Mouse (Mus musculus) kidney, embryonic 14.5 days (tissue): ENCODE data around the gene Coq4. TPM values are rescaled to one million over a fixed set of nuclear protein-coding genes. Genes with fewer than 3 reads are reported as not detected.

Experiments
- ATAC-seq: fragments of 200-750 bp; cut with Nextera tagmentation; 2 replicates; pipeline ENCODE4 v1.8.0; 2017; ENCODE audit warnings: moderate number of reproducible peaks, mild to moderate bottlenecking, moderate TSS enrichment, moderate library complexity; ENCODE audit not compliant: low FRiP score, low TSS enrichment
- H3K27ac ChIP-seq: fragments of 300-500 bp; sonication (generic); 2 replicates; pipeline ENCODE4 v1.5.1; 2014; ENCODE audit warnings: low read depth, mild to moderate bottlenecking, low read length, moderate library complexity, mixed read lengths
- H3K27me3 ChIP-seq: fragments of 300-500 bp; sonication (generic); 2 replicates; pipeline ENCODE4 v1.6.1; 2014; ENCODE audit warnings: mild to moderate bottlenecking, low read length; ENCODE audit not compliant: control insufficient read depth, insufficient read depth
- H3K36me3 ChIP-seq: fragments of 300-500 bp; sonication (generic); 2 replicates; pipeline ENCODE4 v1.6.1; 2014; ENCODE audit warnings: low read length, mixed read lengths; ENCODE audit not compliant: control insufficient read depth, insufficient read depth
- H3K4me1 ChIP-seq: fragments of 300-500 bp; sonication (generic); 2 replicates; pipeline ENCODE4 v1.6.1; 2014; ENCODE audit warnings: low read length, mixed read lengths; ENCODE audit not compliant: control insufficient read depth, insufficient read depth
- H3K4me2 ChIP-seq: fragments of 300-500 bp; sonication (generic); replicated peaks from 2 replicates; pipeline ENCODE4 v1.6.1; 2014; ENCODE audit warnings: low read depth, mild to moderate bottlenecking, low read length
- H3K4me3 ChIP-seq: fragments of 300-500 bp; sonication (generic); 2 replicates; pipeline ENCODE4 v1.5.1; 2014; ENCODE audit warnings: mild to moderate bottlenecking, low read length
- H3K9ac ChIP-seq: fragments of 300-500 bp; sonication (generic); 2 replicates; pipeline ENCODE4 v1.6.1; 2014; ENCODE audit warnings: low read depth, mild to moderate bottlenecking, low read length, moderate library complexity
- H3K9me3 ChIP-seq: fragments of 300-500 bp; sonication (generic); 2 replicates; pipeline ENCODE4 v1.6.1; 2016; ENCODE audit warnings: low read length; ENCODE audit not compliant: control insufficient read depth
- WGBS: fragments of 180-500 bp; shearing (Covaris S2); extraction: QIAGEN DNeasy Blood & Tissue Kit; methylation state at CpG from one replicate; pipeline ENCODE4 v1.1.7; 2014; 5-methylcytosine and 5-hydroxymethylcytosine counted together
- polyA plus RNA-seq: library from polyadenylated mRNA; unstranded; fragments of >200 nt; fragmentation: Nextera tagmentation; extraction: Ambion mirVana; gene quantifications from 2 replicates; pipeline ENCODE4 v1.2.1, GENCODE M21; 2014

Coq4 gene
- polyA plus RNA-seq, result 44.8 and 47.0 TPM in 2 replicates

DNA sequence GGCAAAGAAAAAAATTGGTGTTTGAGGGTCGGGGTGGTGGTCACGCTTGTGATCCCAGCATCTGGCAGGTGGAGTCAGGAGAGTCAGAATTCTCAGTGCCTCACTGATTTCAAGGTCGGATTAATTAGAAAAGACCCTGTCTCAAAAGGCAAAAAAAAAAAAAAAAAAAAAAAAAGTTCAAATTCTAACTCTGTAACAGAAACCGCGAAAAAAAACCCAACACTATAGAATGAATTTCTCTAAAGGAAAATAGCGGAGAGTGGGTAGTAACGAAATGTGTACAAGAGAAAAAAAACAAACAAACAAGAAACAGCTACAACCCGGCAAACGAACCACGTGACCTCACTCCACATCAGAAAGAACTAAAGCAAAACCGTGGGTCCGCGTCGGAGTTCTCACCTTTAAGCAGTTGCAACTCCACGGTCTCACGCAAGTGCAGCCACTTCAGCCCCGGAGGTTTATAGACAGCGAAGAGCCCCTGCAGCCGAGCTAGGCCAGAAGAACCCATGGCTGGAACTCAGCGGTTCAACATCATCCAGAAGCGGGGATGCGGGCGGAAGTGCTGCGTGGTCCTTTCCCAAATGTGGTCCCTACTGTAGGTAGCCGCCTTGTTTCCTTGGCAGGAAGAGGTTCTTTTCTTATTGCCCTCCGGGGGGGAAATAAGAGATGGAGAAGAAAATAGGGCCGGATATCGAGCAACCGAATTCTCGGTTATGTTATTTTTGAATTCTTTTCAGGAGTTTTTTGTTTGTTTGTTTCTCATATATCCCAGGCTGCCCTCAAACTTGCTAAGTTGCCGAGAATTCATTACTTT, at the start of gene Coq4:
TSS of gene Coq4 (plus strand) at position 390 of the 814 bp plus-strand sequence.
- no peaks in the 10 kb centered on the region for H3K9me3 ChIP-seq
- H3K9ac ChIP-seq, result peak within 1 kb of the TSS; percentile 51
- peak; percentile 84 for ATAC-seq
- peaks cover 60% of the 10 kb centered on the region for H3K36me3 ChIP-seq
- H3K27ac ChIP-seq, result peak within 1 kb of the TSS; percentile 33; the same call in 1 of the 2 replicates
- peak within 1 kb of the TSS; percentile 66 for H3K4me3 ChIP-seq
- no peaks in the 10 kb centered on the region for H3K27me3 ChIP-seq
- peak within 1 kb of the TSS; percentile 79 for H3K4me2 ChIP-seq
- H3K4me1 ChIP-seq, result peaks cover 7% of the 10 kb centered on the region; the same call in 1 of the 2 replicates
- 1% methylated on average over 31 of the region's 31 CpGs for WGBS

DNA sequence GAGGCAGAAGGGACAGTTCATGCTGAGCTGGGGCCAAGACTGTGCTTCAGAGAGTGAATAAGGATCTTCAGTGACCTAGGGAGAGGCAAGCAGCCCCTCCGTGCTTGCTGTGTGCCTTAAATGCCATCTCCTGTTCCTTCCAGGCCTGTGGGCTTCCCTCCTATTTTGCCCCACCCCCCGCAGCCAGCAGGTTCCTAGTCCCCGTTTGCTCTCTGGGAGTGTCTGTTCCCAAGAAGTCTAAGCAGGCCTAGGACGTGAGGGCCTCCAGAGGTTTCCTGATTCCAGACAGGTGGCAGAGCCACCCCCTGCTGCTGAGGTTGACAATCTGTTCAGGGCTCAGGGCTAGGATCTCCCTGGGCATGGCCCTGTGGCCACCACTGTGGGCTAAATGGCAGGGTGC, 48.5 kb upstream of the Coq4 start:
- no peak overlapping the region for H3K4me3 ChIP-seq
- peaks cover 47% of the 10 kb centered on the region for H3K36me3 ChIP-seq
- H3K27me3 ChIP-seq, result no peaks in the 10 kb centered on the region
- H3K4me2 ChIP-seq, result no peak overlapping the region
- no peak overlapping the region for H3K9ac ChIP-seq
- WGBS, result 71% methylated on average over 3 of the region's 4 CpGs
- no peak overlapping the region for H3K27ac ChIP-seq
- no peaks in the 10 kb centered on the region for H3K9me3 ChIP-seq
- H3K4me1 ChIP-seq, result no peaks in the 10 kb centered on the region
- ATAC-seq, result no peak

DNA sequence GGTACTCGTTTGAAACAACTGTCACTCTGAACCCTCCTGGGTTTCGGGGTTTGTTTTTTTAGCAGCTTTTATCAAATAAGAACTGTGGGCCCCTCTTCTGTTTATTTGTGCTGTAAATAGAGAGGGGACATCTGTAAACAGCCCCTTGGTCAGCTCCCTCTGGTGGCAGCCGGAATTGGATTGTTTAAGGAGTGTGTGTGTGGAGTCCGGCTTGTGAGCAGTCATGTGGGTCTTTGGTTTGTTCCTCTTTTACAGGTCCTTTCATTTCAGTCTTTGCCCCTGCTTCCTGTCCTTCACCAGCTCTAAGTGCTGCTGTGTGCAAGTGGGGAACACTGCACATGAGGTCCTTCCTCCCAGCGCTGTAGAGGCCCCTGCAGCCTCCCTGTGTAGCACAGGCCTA, 47.9 kb upstream of the Coq4 start:
- no peak overlapping the region for H3K27ac ChIP-seq
- H3K4me1 ChIP-seq, result no peaks in the 10 kb centered on the region
- H3K9ac ChIP-seq, result no peak overlapping the region
- ATAC-seq, result no peak
- no peak overlapping the region for H3K4me2 ChIP-seq
- H3K27me3 ChIP-seq, result no peaks in the 10 kb centered on the region
- H3K9me3 ChIP-seq, result no peaks in the 10 kb centered on the region
- no peak overlapping the region for H3K4me3 ChIP-seq
- WGBS, result 72% methylated on average over 5 of the region's 5 CpGs
- H3K36me3 ChIP-seq, result peaks cover 44% of the 10 kb centered on the region

DNA sequence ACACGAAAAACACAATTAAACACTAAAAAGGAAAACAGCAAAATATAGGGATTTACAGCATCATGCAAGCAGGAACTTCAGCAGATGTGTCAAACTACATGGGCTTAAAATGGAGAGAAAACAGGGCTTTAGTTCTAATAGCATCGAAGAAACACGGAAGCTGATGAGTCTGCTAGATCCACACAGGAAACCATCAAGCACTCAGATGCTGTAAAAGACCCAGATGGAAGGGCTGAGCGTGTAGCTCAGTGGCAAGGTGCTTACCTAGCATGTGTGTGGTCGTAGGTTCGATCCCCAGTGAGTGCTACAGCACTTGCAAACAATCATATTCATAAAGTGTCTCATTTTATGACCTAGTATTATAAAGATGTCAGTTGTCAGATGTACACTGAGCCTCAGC, 46.1 kb upstream of the Coq4 start:
- no peaks in the 10 kb centered on the region for H3K4me1 ChIP-seq
- no peak for ATAC-seq
- H3K27me3 ChIP-seq, result peaks cover 3% of the 10 kb centered on the region; the same call in 1 of the 2 replicates
- H3K9ac ChIP-seq, result no peak overlapping the region
- no peak overlapping the region for H3K4me2 ChIP-seq
- no peak overlapping the region for H3K27ac ChIP-seq
- 89% methylated on average over 6 of the region's 6 CpGs for WGBS
- no peak overlapping the region for H3K4me3 ChIP-seq
- H3K9me3 ChIP-seq, result no peaks in the 10 kb centered on the region
- H3K36me3 ChIP-seq, result peaks cover 30% of the 10 kb centered on the region

DNA sequence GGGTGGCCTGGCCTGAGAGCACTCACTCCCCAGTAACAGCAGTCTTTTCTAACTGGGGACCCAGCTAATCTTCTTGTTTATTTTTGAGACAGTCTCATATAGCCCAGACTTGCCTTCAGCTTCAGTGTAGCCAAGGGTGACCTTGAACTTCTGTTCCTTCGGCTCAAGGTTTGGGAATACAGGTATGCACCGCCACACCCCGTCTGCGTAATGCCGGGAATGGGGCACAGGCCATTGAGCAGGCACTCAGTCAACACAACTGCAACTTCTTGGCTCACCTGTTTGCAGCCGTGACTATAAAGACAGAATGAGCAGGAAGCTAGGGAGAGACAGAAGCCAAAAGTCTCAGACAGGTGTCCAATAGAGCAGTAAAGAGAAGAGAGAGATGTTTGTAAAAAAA, 43.0 kb upstream of the Coq4 start:
- Histone ChIP-seq H3K4me3 (no peak overlapping the region), H3K36me3 (peaks cover 6% of the 10 kb centered on the region; the same call in 1 of the 2 replicates), H3K9ac (no peak overlapping the region), H3K4me2 (no peak overlapping the region), H3K27me3 (peaks cover 15% of the 10 kb centered on the region; the same call in 1 of the 2 replicates), H3K4me1 (no peaks in the 10 kb centered on the region), H3K27ac (no peak overlapping the region), H3K9me3 (no peaks in the 10 kb centered on the region)
- WGBS, result 77% methylated on average over 6 of the region's 6 CpGs
- no peak for ATAC-seq

- peak overlapping the region; percentile 55 for H3K4me2 ChIP-seq
- no peak overlapping the region for H3K27ac ChIP-seq
- ATAC-seq, result 0 out of 2 replicates have a peak, but pooled peaks have one; percentile 21
- no peaks in the 10 kb centered on the region for H3K9me3 ChIP-seq
- peaks cover 31% of the 10 kb centered on the region for H3K27me3 ChIP-seq
- H3K36me3 ChIP-seq, result no peaks in the 10 kb centered on the region
- 3% methylated on average over 50 of the region's 50 CpGs for WGBS
- peak overlapping the region; percentile 46 for H3K9ac ChIP-seq
- peaks cover 14% of the 10 kb centered on the region; the same call in 1 of the 2 replicates for H3K4me1 ChIP-seq
- peak overlapping the region; percentile 30 for H3K4me3 ChIP-seq
These were observed 40.0 kb upstream of the Coq4 start for GRCm38 (mm10) chr2:29747188-29747782.

DNA sequence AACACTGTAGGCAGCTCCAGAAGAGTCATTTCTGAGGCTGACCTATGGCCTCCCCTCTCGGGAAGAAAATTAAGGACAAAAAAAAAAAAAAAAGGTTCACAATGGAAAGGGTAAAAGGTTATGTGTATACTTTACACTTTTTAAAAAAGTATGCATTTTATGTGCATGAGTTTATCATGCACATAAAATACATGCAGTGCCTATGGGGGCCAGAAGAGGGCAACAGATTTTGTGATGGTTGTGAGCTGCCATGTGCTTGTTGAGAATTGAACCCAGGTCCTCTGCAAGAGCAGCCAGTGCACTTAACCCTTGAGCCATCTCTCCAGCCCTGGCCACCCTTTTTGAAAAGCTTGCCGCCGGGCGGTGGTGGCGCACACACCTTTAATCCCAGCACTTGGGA, 39.4 kb upstream of the Coq4 start:
- H3K4me2 ChIP-seq, result no peak overlapping the region
- H3K4me3 ChIP-seq, result no peak overlapping the region
- peaks cover 14% of the 10 kb centered on the region; the same call in 1 of the 2 replicates for H3K4me1 ChIP-seq
- H3K9ac ChIP-seq, result no peak overlapping the region
- no peaks in the 10 kb centered on the region for H3K36me3 ChIP-seq
- ATAC-seq, result no peak
- H3K9me3 ChIP-seq, result no peaks in the 10 kb centered on the region
- no peak overlapping the region for H3K27ac ChIP-seq
- peaks cover 37% of the 10 kb centered on the region for H3K27me3 ChIP-seq
- 65% methylated on average over 5 of the region's 5 CpGs for WGBS

GRCm38 (mm10) chr2:29748499-29748898, 38.8 kb upstream of the Coq4 start:
- H3K27me3 ChIP-seq, result peaks cover 41% of the 10 kb centered on the region

GRCm38 (mm10) chr2:29751497-29751896, 35.8 kb upstream of the Coq4 start, which contains the start of gene Gm13420:
TSS of gene Gm13420 (minus strand) at chr2:29751685.
- Histone ChIP-seq H3K36me3 (no peaks in the 10 kb centered on the region), H3K9ac (no peak within 1 kb of the TSS), H3K9me3 (no peaks in the 10 kb centered on the region), H3K4me1 (peaks cover 14% of the 10 kb centered on the region; the same call in 1 of the 2 replicates), H3K27me3 (peaks cover 35% of the 10 kb centered on the region), H3K4me2 (peak within 1 kb of the TSS; percentile 48), H3K4me3 (peak within 1 kb of the TSS; percentile 21), H3K27ac (no peak within 1 kb of the TSS)
- 2% methylated on average over 28 of the region's 28 CpGs for WGBS
- peak; percentile 70 for ATAC-seq

More at GRCm38 (mm10) chr2:29748499-29748898, 38.8 kb upstream of the Coq4 start:
- no peak for ATAC-seq
- WGBS, result 77% methylated on average over 4 of the region's 4 CpGs
- Histone ChIP-seq H3K36me3 (no peaks in the 10 kb centered on the region), H3K4me1 (peaks cover 14% of the 10 kb centered on the region; the same call in 1 of the 2 replicates), H3K27ac (no peak overlapping the region), H3K9me3 (no peaks in the 10 kb centered on the region), H3K4me3 (no peak overlapping the region), H3K4me2 (no peak overlapping the region), H3K9ac (no peak overlapping the region)
